In the genomic region with DNA sequence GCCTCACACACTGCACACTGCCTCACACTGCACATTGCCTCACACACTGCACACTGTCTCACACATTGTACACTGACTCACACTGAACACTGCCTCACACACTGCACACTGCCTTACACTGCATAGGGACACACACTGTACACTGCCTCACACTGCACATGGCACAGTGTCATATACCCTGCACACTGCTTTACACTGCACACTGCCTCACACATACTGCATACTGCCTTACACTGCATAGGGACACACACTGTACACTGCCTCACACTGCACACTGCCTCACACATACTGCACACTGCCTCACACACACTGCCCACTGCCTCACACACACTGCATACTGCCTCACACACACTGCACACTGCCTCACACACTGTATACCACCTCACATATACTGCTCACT, we compare ENCODE assay signal across 19 mouse cellular contexts.
DNase-seq lines count a peak whose midpoint lies in the region; ATAC-seq lines count a peak whose summit lies in the region.
"Had no signal": no experiment of that assay in that cellular context is flagged by ENCODE, and none has a peak within 500 bp of the region (broad histone marks: within the 10 kb centered on the region; RNA-seq: fewer than 3 reads in every experiment).

No protein-coding gene starts in this region.

- no peak overlapping the region for H3K27ac ChIP-seq in kidney, embryonic 15.5 days
- H3K27ac ChIP-seq in kidney, embryonic 16.5 days (ENCODE audit: low read length): no peak overlapping the region
- no peak overlapping the region for H3K27ac ChIP-seq in midbrain, embryonic 13.5 days
- H3K27ac ChIP-seq in midbrain, embryonic 14.5 days (replicated peaks; ENCODE audit: low read depth, low read length): no peak overlapping the region
- H3K27ac ChIP-seq in embryonic facial prominence, embryonic 15.5 days (replicated peaks): no peak overlapping the region
- H3K27ac ChIP-seq: gastrocnemius, adult 2 months; limb, embryonic 13.5 days; neural tube, embryonic 15.5 days had no signal

- no peaks in the 10 kb centered on the region for H3K27me3 ChIP-seq in kidney, embryonic 15.5 days
- no peaks in the 10 kb centered on the region for H3K27me3 ChIP-seq in kidney, embryonic 16.5 days (ENCODE audit: insufficient read depth, low read length)
- no peaks in the 10 kb centered on the region for H3K27me3 ChIP-seq in midbrain, embryonic 13.5 days
- no peaks in the 10 kb centered on the region for H3K27me3 ChIP-seq in midbrain, embryonic 14.5 days (ENCODE audit: control insufficient read depth, insufficient read depth, low read length)
- H3K27me3 ChIP-seq in embryonic facial prominence, embryonic 15.5 days: no peaks in the 10 kb centered on the region
- H3K27me3 ChIP-seq: limb, embryonic 13.5 days; neural tube, embryonic 15.5 days had no signal

- H3K4me3 ChIP-seq in kidney, embryonic 15.5 days (replicated peaks): no peak overlapping the region
- no peak overlapping the region for H3K4me3 ChIP-seq in kidney, embryonic 16.5 days (ENCODE audit: low read length)
- H3K4me3 ChIP-seq in midbrain, embryonic 13.5 days (replicated peaks): no peak overlapping the region
- H3K4me3 ChIP-seq in midbrain, embryonic 14.5 days (replicated peaks; ENCODE audit: low read depth, low read length): no peak overlapping the region
- no peak overlapping the region for H3K4me3 ChIP-seq in embryonic facial prominence, embryonic 15.5 days (replicated peaks)
- H3K4me3 ChIP-seq: gastrocnemius, adult 2 months; limb, embryonic 13.5 days; neural tube, embryonic 15.5 days had no signal

- 0 out of 2 replicates have a peak, but pooled peaks cover 2% of the 10 kb centered on the region for H3K4me1 ChIP-seq in kidney, embryonic 15.5 days
- no peaks in the 10 kb centered on the region for H3K4me1 ChIP-seq in kidney, embryonic 16.5 days (ENCODE audit: insufficient read depth, low read length)
- H3K4me1 ChIP-seq in midbrain, embryonic 13.5 days (replicated peaks): no peaks in the 10 kb centered on the region
- H3K4me1 ChIP-seq in midbrain, embryonic 14.5 days (ENCODE audit: control insufficient read depth, insufficient read depth, low read length): no peaks in the 10 kb centered on the region
- no peaks in the 10 kb centered on the region for H3K4me1 ChIP-seq in embryonic facial prominence, embryonic 15.5 days
- H3K4me1 ChIP-seq: neural tube, embryonic 15.5 days had no signal

- ATAC-seq in kidney, embryonic 15.5 days (replicated peaks; ENCODE audit: low FRiP score): peak; percentile 33; the same call in 1 of the 2 replicates
- ATAC-seq in kidney, embryonic 16.5 days (ENCODE audit: low FRiP score, low TSS enrichment): no peak; the same call in 1 of the 2 replicates
- ATAC-seq in midbrain, embryonic 13.5 days: peak; percentile 48; the same call in 1 of the 2 replicates
- no peak for ATAC-seq in midbrain, embryonic 14.5 days (ENCODE audit: low FRiP score, low TSS enrichment)
- ATAC-seq in embryonic facial prominence, embryonic 15.5 days (ENCODE audit: insufficient number of reproducible peaks, low FRiP score, low TSS enrichment, low read depth): peak; percentile 63
- ATAC-seq in monocyte, adult 5-6 weeks (replicated peaks; ENCODE audit: insufficient number of reproducible peaks, low FRiP score, low TSS enrichment, poor library complexity, severe bottlenecking): 0 out of 2 replicates have a peak, but pooled peaks have one; percentile 27
- ATAC-seq: forebrain, embryonic 16.5 days; hindbrain, embryonic 16.5 days had no signal

- no peaks in the 10 kb centered on the region for H3K36me3 ChIP-seq in kidney, embryonic 15.5 days
- H3K36me3 ChIP-seq in kidney, embryonic 16.5 days (ENCODE audit: insufficient read depth, low read length): no peaks in the 10 kb centered on the region
- no peaks in the 10 kb centered on the region for H3K36me3 ChIP-seq in midbrain, embryonic 13.5 days
- H3K36me3 ChIP-seq in midbrain, embryonic 14.5 days (ENCODE audit: control insufficient read depth, insufficient read depth, low read length): no peaks in the 10 kb centered on the region
- no peaks in the 10 kb centered on the region for H3K36me3 ChIP-seq in embryonic facial prominence, embryonic 15.5 days
- H3K36me3 ChIP-seq: limb, embryonic 13.5 days; neural tube, embryonic 15.5 days had no signal

- H3K9me3 ChIP-seq in kidney, embryonic 15.5 days (replicated peaks): no peaks in the 10 kb centered on the region
- H3K9me3 ChIP-seq in kidney, embryonic 16.5 days (ENCODE audit: low read length): no peaks in the 10 kb centered on the region
- H3K9me3 ChIP-seq in midbrain, embryonic 13.5 days: no peaks in the 10 kb centered on the region
- H3K9me3 ChIP-seq in midbrain, embryonic 14.5 days (ENCODE audit: control insufficient read depth, low read length): no peaks in the 10 kb centered on the region
- no peaks in the 10 kb centered on the region for H3K9me3 ChIP-seq in embryonic facial prominence, embryonic 15.5 days (replicated peaks)
- H3K9me3 ChIP-seq: limb, embryonic 13.5 days; neural tube, embryonic 15.5 days had no signal

- no peak overlapping the region for H3K4me2 ChIP-seq in kidney, embryonic 15.5 days
- no peak overlapping the region for H3K4me2 ChIP-seq in kidney, embryonic 16.5 days (replicated peaks; ENCODE audit: low read depth, low read length)
- no peak overlapping the region for H3K4me2 ChIP-seq in midbrain, embryonic 13.5 days (replicated peaks)
- H3K4me2 ChIP-seq in midbrain, embryonic 14.5 days (ENCODE audit: low read length): no peak overlapping the region
- H3K4me2 ChIP-seq in embryonic facial prominence, embryonic 15.5 days (replicated peaks): no peak overlapping the region
- H3K4me2 ChIP-seq: limb, embryonic 13.5 days; neural tube, embryonic 15.5 days had no signal

- no peak overlapping the region for H3K9ac ChIP-seq in kidney, embryonic 15.5 days
- no peak overlapping the region for H3K9ac ChIP-seq in kidney, embryonic 16.5 days (replicated peaks; ENCODE audit: low read length)
- H3K9ac ChIP-seq in midbrain, embryonic 13.5 days (replicated peaks): no peak overlapping the region
- H3K9ac ChIP-seq in midbrain, embryonic 14.5 days (replicated peaks; ENCODE audit: low read length): no peak overlapping the region
- H3K9ac ChIP-seq in embryonic facial prominence, embryonic 15.5 days: no peak overlapping the region
- H3K9ac ChIP-seq: limb, embryonic 13.5 days; neural tube, embryonic 15.5 days had no signal

- no peak for DNase-seq in midbrain, embryonic 14.5 days
- no peak for DNase-seq in B cell, adult 2 months
- DNase-seq: adrenal gland, adult 8-10 months; cerebellum, adult 11-12 months; cerebellum, postnatal 36 days; gastrocnemius, adult 2 months; heart, adult 11 months; heart, postnatal 14 days; kidney, adult 8-10 months; lung, postnatal 14 days had no signal

Comparison
In these comparisons a context has a peak if more than half of its experiments do, and no peak if none do; other contexts are left out.
1. ATAC-seq: peak in kidney, embryonic 15.5 days (single experiment), midbrain, embryonic 13.5 days (single experiment), embryonic facial prominence, embryonic 15.5 days (single experiment) and monocyte, adult 5-6 weeks (single experiment); none in kidney, embryonic 16.5 days (single experiment) and midbrain, embryonic 14.5 days (single experiment).